Mouse (Mus musculus) heart, postnatal 0 days (tissue): ENCODE results near the gene Akt3.

Experiments used
- CTCF ChIP-seq: IDR thresholded peaks from 2 replicates; pipeline ENCODE4 v1.5.1; 2016; ENCODE audit warnings: antibody characterized with exemption, control low read depth, low read depth
- EP300 ChIP-seq: IDR thresholded peaks from 2 replicates; pipeline ENCODE4 v1.6.1; 2016; ENCODE audit warnings: antibody characterized with exemption, low read depth

DNA sequence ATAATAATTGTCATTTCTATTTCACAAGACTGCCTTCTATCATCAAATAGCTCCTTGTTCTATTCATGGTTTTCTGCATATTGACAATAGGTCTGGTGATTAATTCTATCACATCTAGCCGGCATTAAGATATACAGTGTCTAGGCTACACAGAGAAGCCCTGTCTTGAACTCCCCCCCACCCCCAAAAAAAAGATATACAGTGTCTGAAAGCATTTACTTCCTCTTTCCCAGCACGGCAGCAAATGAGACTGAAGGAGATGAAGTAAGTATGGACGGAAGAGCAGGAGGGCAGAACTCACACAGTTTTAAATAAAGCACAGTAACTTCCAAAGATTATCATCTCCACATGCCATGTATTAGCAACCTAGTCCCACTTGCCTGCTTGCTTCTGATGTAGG lies 168.5 kb downstream of the Akt3 start:
- TF ChIP-seq CTCF (no peak), EP300 (no peak)
